Mouse (Mus musculus): ENCODE results near the gene Nipal3.

DNA sequence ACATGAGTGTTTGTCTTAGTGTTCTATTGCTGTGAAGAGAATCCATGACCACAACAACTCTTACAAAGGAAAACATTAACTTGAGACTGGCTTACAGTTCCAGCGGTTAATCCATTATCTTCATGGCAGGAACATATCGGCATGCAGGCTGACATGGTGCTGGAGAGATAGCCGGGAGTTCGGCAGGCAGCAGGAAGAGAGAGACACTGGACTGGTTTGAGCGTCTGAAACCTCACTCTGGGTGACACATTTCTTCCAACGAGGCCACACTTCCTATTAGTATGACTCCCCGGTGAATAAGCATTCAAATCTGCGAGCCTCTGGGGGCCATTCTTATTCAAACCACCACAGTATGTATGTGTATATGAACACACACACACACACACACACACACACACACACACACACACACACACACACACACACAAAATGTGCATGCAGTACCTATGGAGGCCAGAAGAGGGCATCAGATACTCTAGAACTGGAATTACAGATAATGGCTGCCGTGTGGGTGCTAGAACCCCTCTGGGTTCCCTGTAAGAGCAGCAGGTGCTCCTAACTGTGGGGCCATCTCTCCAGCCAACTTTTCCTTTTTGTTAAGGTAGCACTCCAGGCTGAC is 54.8 kb downstream of the Nipal3 start:
- TF ChIP-seq CTCF (IDR thresholded peaks at IDR 0.05; ENCODE audit: borderline replicate concordance, insufficient read depth, low read length) (no peak), POLR2A (IDR thresholded peaks at IDR 0.05; ENCODE audit: low read depth, low read length) (no peak)
